Mouse (Mus musculus) stomach, postnatal 0 days (tissue): ENCODE results near the gene Gga3. TPM values are rescaled to one million over a fixed set of nuclear protein-coding genes. Genes with fewer than 3 reads are reported as not detected.
A peak's percentile ranks its signal among the peaks of the same experiment; 100 is the strongest.

Experiments
- ATAC-seq: fragments of 200-750 bp; cut with Nextera tagmentation; 2 replicates; pipeline ENCODE4 v1.8.0; 2017; ENCODE audit not compliant: low FRiP score, low TSS enrichment
- DNase-seq: peaks from one replicate; pipeline ENCODE4 v3.0.0-alpha.2; 2016; ENCODE audit warnings: low spot score
- H3K27ac ChIP-seq: fragments of 300-500 bp; sonication (generic); replicated peaks from 2 replicates; pipeline ENCODE4 v1.5.1; 2014; ENCODE audit warnings: mild to moderate bottlenecking, control low read depth
- H3K27me3 ChIP-seq: fragments of 300-500 bp; sonication (generic); 2 replicates; pipeline ENCODE4 v1.6.1; 2014; ENCODE audit warnings: low read length; ENCODE audit not compliant: control insufficient read depth, insufficient read depth
- H3K36me3 ChIP-seq: fragments of 300-500 bp; sonication (generic); 2 replicates; pipeline ENCODE4 v1.6.1; 2014; ENCODE audit warnings: low read length, mixed read lengths; ENCODE audit not compliant: control insufficient read depth, insufficient read depth
- H3K4me1 ChIP-seq: fragments of 300-500 bp; sonication (generic); replicated peaks from 2 replicates; pipeline ENCODE4 v1.6.1; 2014; ENCODE audit warnings: antibody characterized with exemption; ENCODE audit not compliant: control insufficient read depth, insufficient read depth
- H3K4me2 ChIP-seq: fragments of 300-500 bp; sonication (generic); replicated peaks from 2 replicates; pipeline ENCODE4 v1.6.1; 2014; ENCODE audit warnings: low read depth, mild to moderate bottlenecking, control low read depth, moderate library complexity
- H3K4me3 ChIP-seq: fragments of 300-500 bp; sonication (generic); 2 replicates; pipeline ENCODE4 v1.5.1; 2014; ENCODE audit warnings: low read depth, low read length, control low read depth
- H3K9ac ChIP-seq: fragments of 300-500 bp; sonication (generic); 2 replicates; pipeline ENCODE4 v1.6.1; 2014; ENCODE audit warnings: mild to moderate bottlenecking, low read length, control low read depth, mixed read lengths
- H3K9me3 ChIP-seq: fragments of 300-500 bp; sonication (generic); 2 replicates; pipeline ENCODE4 v1.6.1; 2016; ENCODE audit warnings: low read length; ENCODE audit not compliant: control insufficient read depth
- CTCF ChIP-seq: IDR thresholded peaks from 2 replicates; pipeline ENCODE4 v1.5.1; 2016; ENCODE audit warnings: antibody characterized with exemption, low read depth, mild to moderate bottlenecking, moderate library complexity
- EP300 ChIP-seq: optimal IDR thresholded peaks from 2 replicates; pipeline ENCODE3; 2016; ENCODE audit warnings: antibody characterized with exemption
- WGBS: fragments of 180-500 bp; shearing (Covaris S2); extraction: QIAGEN DNeasy Blood & Tissue Kit; methylation state at CpG from one replicate; pipeline ENCODE4 v1.1.7; 2014; 5-methylcytosine and 5-hydroxymethylcytosine counted together
- polyA plus RNA-seq: library from polyadenylated mRNA; unstranded; fragments of >200 nt; fragmentation: Nextera tagmentation; extraction: Ambion mirVana; gene quantifications from 2 replicates; pipeline ENCODE4 v1.2.1, GENCODE M21; 2015

Gga3 gene
- polyA plus RNA-seq, 1 experiment from 2014 or later, result 5.2 TPM

DNA sequence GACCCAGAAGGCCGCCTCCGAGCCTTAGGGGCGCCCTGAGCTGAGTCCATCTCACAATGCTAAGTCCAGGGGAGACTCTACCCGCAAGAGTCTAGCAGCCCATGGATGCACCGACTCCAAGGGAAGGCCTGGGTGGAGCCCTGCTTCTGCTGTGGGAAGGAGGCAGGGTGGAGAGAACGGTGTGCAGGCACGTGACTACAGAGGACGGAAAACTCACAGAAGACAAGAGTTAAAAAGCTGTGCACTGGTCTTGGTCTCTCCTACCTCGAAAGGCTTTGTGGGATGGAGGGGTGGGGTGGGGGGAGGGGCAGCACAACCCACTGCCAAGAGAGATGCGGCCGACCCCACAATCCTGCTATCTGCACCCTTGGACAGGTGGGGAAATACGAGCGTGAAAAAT is 40.5 kb upstream of the Gga3 start:
- Histone ChIP-seq H3K27ac (no peak overlapping the region), H3K4me1 (no peaks in the 10 kb centered on the region), H3K27me3 (no peaks in the 10 kb centered on the region), H3K9ac (no peak overlapping the region), H3K36me3 (peaks cover 6% of the 10 kb centered on the region; the same call in 1 of the 2 replicates), H3K4me2 (no peak overlapping the region), H3K9me3 (no peaks in the 10 kb centered on the region), H3K4me3 (no peak overlapping the region)
- no peak for DNase-seq
- TF ChIP-seq EP300 (no peak), CTCF (no peak)
- 90% methylated on average over 13 of the region's 13 CpGs for WGBS
- ATAC-seq, result no peak

DNA sequence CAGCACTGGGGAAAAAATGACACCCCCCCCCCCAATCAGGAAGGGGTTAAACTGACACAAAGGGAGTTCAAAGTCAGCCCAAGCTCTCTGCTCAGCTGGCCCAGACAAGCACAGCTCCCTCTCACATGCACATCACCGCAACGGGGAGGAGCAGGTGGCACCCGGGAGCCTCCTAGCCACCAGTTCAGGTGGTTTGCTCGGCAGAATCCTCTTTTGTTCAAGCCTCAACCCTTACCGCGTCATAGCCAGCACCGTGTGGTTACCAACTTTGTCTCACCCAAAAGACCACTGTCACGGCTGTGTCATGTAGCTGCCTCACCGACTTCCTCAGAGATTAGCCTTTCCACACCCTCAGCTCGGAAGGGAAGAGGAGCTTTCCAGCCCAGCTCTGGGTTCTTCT is 39.4 kb upstream of the Gga3 start:
- ATAC-seq, result no peak
- Histone ChIP-seq H3K27me3 (no peaks in the 10 kb centered on the region), H3K9me3 (no peaks in the 10 kb centered on the region), H3K9ac (no peak overlapping the region), H3K36me3 (peaks cover 6% of the 10 kb centered on the region; the same call in 1 of the 2 replicates), H3K4me3 (no peak overlapping the region), H3K4me1 (no peaks in the 10 kb centered on the region), H3K27ac (no peak overlapping the region), H3K4me2 (no peak overlapping the region)
- 69% methylated on average over 10 of the region's 10 CpGs for WGBS
- TF ChIP-seq CTCF, result no peak
- no peak for DNase-seq

DNA sequence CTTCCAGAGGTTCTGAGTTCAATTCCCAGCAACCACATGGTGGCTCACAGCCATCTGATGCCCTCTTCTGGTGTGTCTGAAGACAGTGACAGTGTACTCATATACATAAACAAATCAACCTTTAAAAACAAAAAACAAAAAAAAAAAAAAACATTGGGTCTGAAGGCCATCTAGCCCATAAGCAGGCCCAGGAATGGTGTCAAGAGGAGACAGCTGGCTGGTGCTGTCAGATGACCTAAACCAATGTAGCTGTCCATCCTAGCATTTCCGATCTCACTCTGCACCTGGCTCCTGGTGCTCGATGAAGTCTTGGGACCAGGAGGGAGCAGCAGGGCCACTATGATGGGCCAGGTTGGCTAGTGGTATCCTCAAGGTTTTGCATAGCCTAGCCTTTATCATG is 38.9 kb upstream of the Gga3 start:
- Histone ChIP-seq H3K4me3 (no peak overlapping the region), H3K4me1 (no peaks in the 10 kb centered on the region), H3K9me3 (no peaks in the 10 kb centered on the region), H3K9ac (no peak overlapping the region), H3K27ac (no peak overlapping the region), H3K4me2 (no peak overlapping the region), H3K27me3 (no peaks in the 10 kb centered on the region), H3K36me3 (peaks cover 6% of the 10 kb centered on the region; the same call in 1 of the 2 replicates)
- no peak for ATAC-seq
- no peak for DNase-seq
- WGBS, result 95% methylated on average over 2 of the region's 2 CpGs
- no peak for TF ChIP-seq CTCF
- TF ChIP-seq EP300, result no peak

DNA sequence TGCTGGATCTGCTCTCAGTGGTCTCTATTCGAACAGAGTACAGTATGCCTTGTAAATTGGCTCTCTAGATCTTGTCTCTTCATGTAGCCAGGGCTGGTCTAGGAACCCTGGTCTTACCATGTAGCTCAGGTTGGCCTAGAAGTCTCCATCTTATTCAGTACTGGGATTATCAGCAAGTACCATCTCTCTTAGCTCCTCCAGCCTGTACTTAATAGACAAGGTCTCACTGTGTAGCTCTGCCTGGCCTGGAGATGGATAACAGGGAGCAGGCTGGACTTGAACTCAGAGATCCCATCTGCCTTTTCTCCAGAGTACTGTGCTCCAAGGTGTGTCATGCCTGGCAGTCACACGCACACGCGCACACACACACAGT is 37.8 kb upstream of the Gga3 start:
- DNase-seq (no peak), ATAC-seq (no peak)
- no peak overlapping the region for H3K27ac ChIP-seq
- 85% methylated on average over 4 of the region's 4 CpGs for WGBS
- H3K36me3 ChIP-seq, result peaks cover 2% of the 10 kb centered on the region; the same call in 1 of the 2 replicates
- no peak overlapping the region for H3K4me2 ChIP-seq
- H3K4me1 ChIP-seq, result no peaks in the 10 kb centered on the region
- TF ChIP-seq EP300 (no peak), CTCF (no peak)
- no peaks in the 10 kb centered on the region for H3K9me3 ChIP-seq
- H3K9ac ChIP-seq, result no peak overlapping the region
- H3K27me3 ChIP-seq, result no peaks in the 10 kb centered on the region
- H3K4me3 ChIP-seq, result no peak overlapping the region

DNA sequence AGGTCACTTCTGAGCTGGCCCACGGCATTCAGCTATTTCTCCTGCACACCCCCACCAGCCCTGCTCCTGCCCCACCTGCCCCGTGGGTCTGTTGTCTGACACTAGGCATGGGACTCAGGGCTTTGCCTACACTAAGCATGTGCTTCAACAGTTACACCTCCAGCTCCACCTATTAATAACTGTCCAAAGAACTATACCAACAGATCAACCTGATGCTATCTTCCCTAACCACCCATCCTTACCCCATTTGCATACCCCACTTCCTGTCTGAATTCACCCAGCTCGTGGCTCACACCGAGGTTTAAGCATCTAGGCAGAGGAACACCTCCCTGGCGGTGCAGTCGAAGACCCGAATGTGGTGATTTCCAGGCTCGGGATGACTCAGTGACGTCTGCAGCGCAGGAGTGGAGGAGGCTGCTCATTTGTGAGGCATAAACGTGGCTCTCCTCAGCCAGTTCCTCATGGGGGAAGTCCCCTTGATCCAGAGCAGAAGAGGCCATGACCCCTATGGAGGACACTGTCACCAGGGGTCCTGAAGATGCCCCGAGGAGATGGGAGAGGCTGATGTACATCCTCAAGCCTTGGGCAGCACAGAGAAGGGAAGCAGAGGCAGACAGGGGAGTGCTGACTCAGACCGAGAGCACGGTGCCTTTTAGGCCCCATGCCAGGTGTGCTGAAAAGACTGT is 37.3 kb upstream of the Gga3 start:
- Histone ChIP-seq H3K4me3 (no peak overlapping the region), H3K36me3 (no peaks in the 10 kb centered on the region), H3K27me3 (no peaks in the 10 kb centered on the region), H3K9ac (no peak overlapping the region), H3K4me1 (no peaks in the 10 kb centered on the region), H3K9me3 (no peaks in the 10 kb centered on the region), H3K27ac (no peak overlapping the region), H3K4me2 (no peak overlapping the region)
- 49% methylated on average over 14 of the region's 14 CpGs for WGBS
- TF ChIP-seq CTCF, result no peak
- no peak for TF ChIP-seq EP300
- ATAC-seq (0 out of 2 replicates have a peak, but pooled peaks have one; percentile 4), DNase-seq (no peak)

DNA sequence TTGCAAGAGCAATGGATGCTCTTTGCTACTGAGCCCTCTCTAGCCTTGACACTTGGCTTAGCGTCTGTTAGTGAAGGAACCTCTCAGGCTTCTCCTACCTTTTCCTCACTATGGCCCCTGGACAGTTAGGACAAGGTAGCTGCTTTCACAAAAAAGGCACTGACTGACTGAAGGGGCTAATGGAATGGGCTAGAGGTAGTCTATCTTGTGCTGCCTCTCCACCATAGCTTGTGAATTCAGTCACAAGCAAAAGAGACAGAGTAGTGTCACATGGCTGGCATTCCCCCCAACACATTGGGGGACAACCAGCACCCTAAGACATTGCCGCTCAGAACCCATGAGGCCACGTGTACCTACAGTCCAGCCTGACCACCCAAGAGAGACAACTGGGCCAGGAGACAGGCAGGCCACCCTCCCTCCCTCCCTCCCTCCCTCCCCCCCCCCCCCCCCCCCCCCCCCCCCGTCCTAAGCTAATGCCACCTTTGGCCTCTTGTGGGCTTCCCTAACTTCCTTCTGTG is 36.5 kb upstream of the Gga3 start:
- no peak overlapping the region for H3K4me2 ChIP-seq
- no peak for ATAC-seq
- DNase-seq, result no peak
- H3K27me3 ChIP-seq, result no peaks in the 10 kb centered on the region
- no peaks in the 10 kb centered on the region for H3K4me1 ChIP-seq
- H3K4me3 ChIP-seq, result no peak overlapping the region
- TF ChIP-seq CTCF (no peak), EP300 (no peak)
- no peak overlapping the region for H3K9ac ChIP-seq
- H3K9me3 ChIP-seq, result no peaks in the 10 kb centered on the region
- no peaks in the 10 kb centered on the region for H3K36me3 ChIP-seq
- WGBS, result 80% methylated on average over 3 of the region's 4 CpGs
- no peak overlapping the region for H3K27ac ChIP-seq
